ENCODE assay signal across 15 mouse cellular contexts in the genomic region with DNA sequence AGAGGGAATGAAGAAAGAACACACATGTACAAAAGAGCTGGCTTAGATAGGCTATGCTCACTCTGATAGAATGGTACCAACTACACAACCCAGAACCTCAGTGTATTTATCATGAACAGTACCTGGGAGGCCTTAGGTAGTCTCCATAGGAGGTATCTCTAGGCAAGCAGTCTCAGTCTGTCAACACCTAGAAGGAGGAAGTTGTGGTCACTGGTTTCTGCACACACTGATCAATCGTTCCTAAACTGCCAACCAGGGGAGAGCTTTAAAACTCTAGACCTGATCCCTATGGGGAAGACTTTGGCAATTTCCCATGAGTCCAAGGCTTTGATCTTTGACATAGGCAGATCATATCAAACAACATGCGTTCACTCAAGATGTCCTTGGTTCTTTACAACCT. TPM values are rescaled to one million over a fixed set of nuclear protein-coding genes. Genes with fewer than 3 reads are reported as not detected.
"Had no signal": no experiment of that assay in that cellular context is flagged by ENCODE, and none has a peak within 500 bp of the region (broad histone marks: within the 10 kb centered on the region; RNA-seq: fewer than 3 reads in every experiment).

No protein-coding gene starts in this region.

- H3K4me1 ChIP-seq: kidney, embryonic 15.5 days; liver, embryonic 15.5 days; midbrain, embryonic 13.5 days; neural tube, embryonic 15.5 days had no signal

- H3K36me3 ChIP-seq: kidney, embryonic 15.5 days; liver, embryonic 15.5 days; midbrain, embryonic 13.5 days; neural tube, embryonic 15.5 days had no signal

- H3K27ac ChIP-seq: kidney, embryonic 15.5 days; liver, embryonic 15.5 days; midbrain, embryonic 13.5 days; neural tube, embryonic 15.5 days had no signal

- H3K4me2 ChIP-seq: kidney, embryonic 15.5 days; liver, embryonic 11.5 days; liver, embryonic 15.5 days; midbrain, embryonic 13.5 days; neural tube, embryonic 15.5 days had no signal

- H3K9me3 ChIP-seq: kidney, embryonic 15.5 days; liver, embryonic 15.5 days; midbrain, embryonic 13.5 days; neural tube, embryonic 15.5 days had no signal

- H3K27me3 ChIP-seq: kidney, embryonic 15.5 days; liver, embryonic 15.5 days; midbrain, embryonic 13.5 days; neural tube, embryonic 15.5 days had no signal

- ATAC-seq: intestine, embryonic 16.5 days; lung, postnatal 0 days; midbrain, embryonic 13.5 days had no signal

- H3K4me3 ChIP-seq: kidney, embryonic 15.5 days; liver, embryonic 15.5 days; midbrain, embryonic 13.5 days; myocyte; neural tube, embryonic 15.5 days had no signal

- DNase-seq: kidney, adult 2 months; kidney, postnatal 36 days; lung, adult 2 months; lung, postnatal 4 days; right cerebral cortex, postnatal 14 days; thymus, postnatal 14 days had no signal

- H3K9ac ChIP-seq: kidney, embryonic 15.5 days; liver, embryonic 15.5 days; midbrain, embryonic 13.5 days; neural tube, embryonic 15.5 days had no signal

RNA-seq across cellular contexts. Expression of a gene that starts 44.7 kb away (rescaled TPM):
- total RNA-seq: megakaryocyte-erythroid progenitor cell, adult 5-6 weeks had no signal
- polyA plus RNA-seq: liver, embryonic 15.5 days; myocyte had no signal
